25 mouse cellular contexts compared by ENCODE assay signal in the genomic region with DNA sequence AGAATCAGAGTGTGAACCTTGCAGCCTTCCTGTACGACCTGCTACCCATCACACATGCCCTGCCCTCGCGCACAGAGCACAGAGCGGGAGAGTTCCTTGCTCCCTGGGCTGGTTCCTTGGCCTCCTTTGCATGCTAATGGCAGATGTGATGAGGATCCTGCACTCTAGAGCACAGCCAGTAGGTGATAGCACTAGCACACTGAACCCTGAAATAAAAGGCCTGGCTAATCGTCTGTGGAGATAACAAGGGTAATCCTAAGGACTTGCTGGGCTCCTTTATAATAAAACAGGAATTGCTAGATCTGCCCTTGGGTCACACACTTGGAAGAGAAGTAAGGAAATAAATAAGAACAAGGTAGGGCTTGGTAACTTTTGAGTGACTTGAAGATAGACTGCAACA.
DNase-seq lines count a peak whose midpoint lies in the region; ATAC-seq and TF ChIP-seq lines count a peak whose summit lies in the region.
"Had no signal": no experiment of that assay in that cellular context is flagged by ENCODE, and none has a peak within 500 bp of the region (broad histone marks: within the 10 kb centered on the region; RNA-seq: fewer than 3 reads in every experiment).

No protein-coding gene starts in this region.

- intact Hi-C loops in heart, postnatal 10 days (cut with DNase I), result no loop called here
- intact Hi-C loops in gastrocnemius, postnatal 36 days (cut with DNase I), result no loop called here

- no peak for ATAC-seq in heart, postnatal 0 days (ENCODE audit: insufficient read depth, low read depth)
- no peak for ATAC-seq in liver, postnatal 0 days
- ATAC-seq: forebrain, embryonic 13.5 days; hindbrain, postnatal 0 days; intestine, embryonic 16.5 days had no signal

- no peaks in the 10 kb centered on the region for H3K4me1 ChIP-seq in heart, postnatal 0 days (ENCODE audit: control insufficient read depth, insufficient read depth)
- H3K4me1 ChIP-seq in liver, postnatal 0 days (ENCODE audit: insufficient read depth), result no peaks in the 10 kb centered on the region
- H3K4me1 ChIP-seq: liver, embryonic 15.5 days had no signal

- no peak for DNase-seq in heart, postnatal 0 days (ENCODE audit: low spot score)
- DNase-seq in heart, postnatal 10 days, result no peak
- DNase-seq in liver, postnatal 0 days, result no peak
- no peak for DNase-seq in liver
- peak; percentile 2 for DNase-seq in retina, postnatal 7 days (ENCODE audit: low read depth, low spot score)
- no peak for DNase-seq in retina, embryonic 14.5 days (ENCODE audit: low spot score)
- no peak for DNase-seq in gastrocnemius, postnatal 36 days
- DNase-seq in neural tube, embryonic 10.5 days (ENCODE audit: extremely low spot score, low spot score), result no peak
- DNase-seq: adrenal gland, postnatal 10 days; cerebellum, adult 8-10 months; cerebellum, postnatal 25 days; gastrocnemius, adult 2 months; heart, postnatal 36 days; kidney, postnatal 25 days; left cerebral cortex, postnatal 4 days; lung, postnatal 14 days; retina, postnatal 1 day; right cerebral cortex, postnatal 25 days; thymus, postnatal 14 days had no signal

- H3K9ac ChIP-seq in heart, postnatal 0 days (replicated peaks; ENCODE audit: low read depth, low read length), result no peak overlapping the region
- H3K9ac ChIP-seq in liver, postnatal 0 days (replicated peaks), result no peak overlapping the region
- H3K9ac ChIP-seq: forebrain, embryonic 13.5 days; hindbrain, embryonic 12.5 days; liver, embryonic 15.5 days; stomach, embryonic 15.5 days had no signal

- H3K4me3 ChIP-seq in heart, postnatal 0 days (ENCODE audit: low read depth, low read length), result no peak overlapping the region
- no peak overlapping the region for H3K4me3 ChIP-seq in liver, postnatal 0 days (ENCODE audit: low read depth, low read length)
- H3K4me3 ChIP-seq: forebrain, embryonic 13.5 days; gastrocnemius, adult 2 months; hindbrain, embryonic 12.5 days; liver, embryonic 15.5 days; stomach, embryonic 15.5 days had no signal

- H3K36me3 ChIP-seq in heart, postnatal 0 days (replicated peaks; ENCODE audit: control insufficient read depth, insufficient read depth, low read length), result no peaks in the 10 kb centered on the region
- H3K36me3 ChIP-seq in liver, postnatal 0 days (replicated peaks; ENCODE audit: insufficient read depth, low read length), result no peaks in the 10 kb centered on the region
- H3K36me3 ChIP-seq: hindbrain, embryonic 12.5 days; liver, embryonic 15.5 days; stomach, embryonic 15.5 days had no signal

- H3K4me2 ChIP-seq in heart, postnatal 0 days (ENCODE audit: low read depth, low read length), result no peak overlapping the region
- H3K4me2 ChIP-seq in liver, postnatal 0 days (ENCODE audit: low read depth, low read length), result no peak overlapping the region
- H3K4me2 ChIP-seq: forebrain, embryonic 13.5 days; hindbrain, embryonic 12.5 days; liver, embryonic 15.5 days; stomach, embryonic 15.5 days had no signal

- no peak for TF ChIP-seq EP300 in heart, postnatal 0 days (IDR thresholded peaks at IDR 0.05; ENCODE audit: low read depth)
- TF ChIP-seq EP300 in liver, postnatal 0 days (IDR thresholded peaks at IDR 0.05; ENCODE audit: low read depth), result no peak

- TF ChIP-seq CTCF in heart, postnatal 0 days (IDR thresholded peaks at IDR 0.05; ENCODE audit: low read depth), result peak; percentile 22; the same call in 1 of the 2 replicates
- 0 out of 2 replicates have a peak, but pooled peaks have one; percentile 25 for TF ChIP-seq CTCF in liver, postnatal 0 days (IDR thresholded peaks at IDR 0.05; ENCODE audit: low read depth)

- 61% methylated on average over 5 of the region's 5 CpGs for WGBS in heart, postnatal 0 days
- 66% methylated on average over 5 of the region's 5 CpGs for WGBS in liver, postnatal 0 days (ENCODE audit: insufficient replicate concordance)

- H3K27ac ChIP-seq in heart, postnatal 0 days (ENCODE audit: low read depth), result no peak overlapping the region
- no peak overlapping the region for H3K27ac ChIP-seq in liver, postnatal 0 days (ENCODE audit: low read depth)
- H3K27ac ChIP-seq: forebrain, embryonic 13.5 days; gastrocnemius, adult 2 months; hindbrain, embryonic 12.5 days; hindbrain, postnatal 0 days; liver, embryonic 15.5 days; stomach, embryonic 15.5 days had no signal

- no peaks in the 10 kb centered on the region for H3K9me3 ChIP-seq in heart, postnatal 0 days (replicated peaks; ENCODE audit: control insufficient read depth, low read length)
- H3K9me3 ChIP-seq in liver, postnatal 0 days (ENCODE audit: low read length), result no peaks in the 10 kb centered on the region
- H3K9me3 ChIP-seq: forebrain, embryonic 13.5 days; hindbrain, embryonic 12.5 days; liver, embryonic 15.5 days; stomach, embryonic 15.5 days had no signal

- H3K27me3 ChIP-seq in heart, postnatal 0 days (ENCODE audit: control insufficient read depth, insufficient read depth, low read length), result no peaks in the 10 kb centered on the region
- H3K27me3 ChIP-seq in liver, postnatal 0 days (ENCODE audit: insufficient read depth, low read length), result no peaks in the 10 kb centered on the region
- H3K27me3 ChIP-seq: hindbrain, embryonic 12.5 days; liver, embryonic 15.5 days; stomach, embryonic 15.5 days had no signal
